Mouse (Mus musculus) neutrophil, adult 5-6 weeks (primary cell): Measurements from ENCODE around the gene Sppl2b. TPM values are rescaled to one million over a fixed set of nuclear protein-coding genes. Genes with fewer than 3 reads are reported as not detected.
A peak's percentile ranks its signal among the peaks of the same experiment; 100 is the strongest.

Source experiments
- ATAC-seq: fragments of 151-379, 151-347 bp; 2 replicates; pipeline ENCODE4 v1.8.0; 2017; ENCODE audit warnings: mild to moderate bottlenecking, moderate TSS enrichment; ENCODE audit not compliant: insufficient number of reproducible peaks, poor library complexity, low FRiP score, severe bottlenecking; ENCODE audit errors: extremely low read depth
- total RNA-seq: library from RNA; stranded (forward); fragments of 200-1000 nt; gene quantifications from 2 replicates; pipeline ENCODE4 v1.2.3, GENCODE M21; 2017

The Sppl2b gene
- total RNA-seq, 1 experiment from 2014 or later: 20.7 TPM

DNA sequence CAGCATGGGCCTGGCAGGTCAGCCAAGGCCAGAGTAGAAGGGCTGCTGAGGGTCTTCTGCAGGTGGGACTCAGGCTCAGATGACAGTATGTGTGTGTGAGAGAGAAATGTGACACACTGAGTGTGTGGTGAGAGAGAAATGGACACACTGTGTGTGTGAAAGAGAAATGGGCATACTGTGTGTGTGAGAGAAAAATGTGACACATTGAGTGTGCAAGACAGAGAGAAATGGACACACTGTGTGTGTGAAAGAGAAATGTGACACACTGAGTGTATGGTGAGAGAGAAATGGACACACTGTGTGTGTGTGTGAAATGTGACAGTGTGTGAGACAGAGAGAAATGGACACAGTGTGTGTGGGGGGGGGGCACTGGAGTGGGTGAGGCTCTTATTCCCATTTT, 56.8 kb downstream of the Sppl2b start:
- no peak for ATAC-seq

DNA sequence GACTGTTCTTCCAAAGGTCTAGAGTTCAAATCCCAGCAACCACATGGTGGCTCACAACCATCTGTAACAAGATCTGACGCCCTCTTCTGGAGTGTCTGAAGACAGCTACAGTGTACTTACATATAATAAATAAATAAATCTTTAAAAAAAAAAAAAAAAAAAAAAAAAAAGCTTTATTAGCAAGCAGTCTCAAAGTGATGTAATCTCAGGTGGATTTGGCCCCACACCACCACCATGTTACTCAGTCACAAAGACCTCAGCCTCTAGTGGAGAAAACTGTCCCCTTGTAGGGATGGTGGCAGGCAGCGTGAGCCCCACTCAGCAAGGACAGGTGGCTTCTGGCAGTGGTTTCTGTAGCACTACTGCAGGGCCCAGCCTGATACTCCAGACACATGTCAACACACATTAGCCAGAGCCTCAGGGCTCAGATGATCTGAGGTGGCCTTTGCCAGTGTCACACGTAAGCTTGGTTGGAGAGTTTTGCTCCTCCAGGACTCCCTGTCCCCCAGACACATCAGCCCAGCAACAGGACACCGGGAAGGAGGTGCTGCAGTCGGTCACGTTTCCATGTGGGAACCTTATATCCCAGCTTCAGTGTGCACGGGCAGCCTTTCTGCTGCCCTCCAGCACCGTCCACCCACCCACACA, 58.4 kb downstream of the Sppl2b start:
- ATAC-seq: no peak

DNA sequence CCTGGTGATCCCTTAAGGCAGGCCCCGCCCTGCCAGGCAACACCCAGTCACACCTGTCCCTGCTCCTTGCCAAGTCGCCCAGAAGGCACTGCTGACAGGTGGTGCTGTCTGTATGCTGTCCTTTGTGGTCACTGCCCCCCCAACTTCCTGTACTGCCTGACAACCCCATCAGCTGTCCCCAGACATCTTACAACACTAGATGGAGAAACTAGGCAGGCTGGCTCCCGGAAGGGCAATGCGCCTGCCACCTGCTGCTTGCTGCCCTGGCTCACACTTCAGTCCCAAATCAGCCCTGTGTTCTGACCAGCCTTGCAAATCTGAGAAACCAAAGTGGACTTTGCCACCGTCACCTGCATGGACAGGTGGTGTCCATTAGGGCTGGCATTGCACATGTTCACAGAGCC, 59.2 kb downstream of the Sppl2b start:
- peak; percentile 10; the same call in 1 of the 2 replicates for ATAC-seq

DNA sequence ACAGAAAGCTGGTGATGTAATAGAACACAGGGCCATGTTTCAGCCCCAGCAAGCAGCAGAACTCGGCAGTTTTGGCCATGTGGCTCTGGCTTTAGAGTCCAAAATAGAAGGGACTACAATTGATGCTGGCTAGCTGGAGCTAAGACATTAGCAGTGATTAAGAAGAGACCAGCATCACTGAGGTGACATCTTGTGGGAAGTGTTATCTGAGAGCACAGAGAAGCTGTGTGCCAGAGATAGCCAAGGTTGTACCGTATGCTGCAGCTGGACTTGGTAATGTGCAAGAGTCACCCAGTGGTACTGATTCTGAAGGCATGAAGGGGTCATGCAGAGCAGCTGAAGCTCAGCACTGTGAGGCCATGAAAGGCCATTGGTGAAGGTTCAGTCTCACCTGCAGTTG, 60.2 kb downstream of the Sppl2b start:
- no peak for ATAC-seq

DNA sequence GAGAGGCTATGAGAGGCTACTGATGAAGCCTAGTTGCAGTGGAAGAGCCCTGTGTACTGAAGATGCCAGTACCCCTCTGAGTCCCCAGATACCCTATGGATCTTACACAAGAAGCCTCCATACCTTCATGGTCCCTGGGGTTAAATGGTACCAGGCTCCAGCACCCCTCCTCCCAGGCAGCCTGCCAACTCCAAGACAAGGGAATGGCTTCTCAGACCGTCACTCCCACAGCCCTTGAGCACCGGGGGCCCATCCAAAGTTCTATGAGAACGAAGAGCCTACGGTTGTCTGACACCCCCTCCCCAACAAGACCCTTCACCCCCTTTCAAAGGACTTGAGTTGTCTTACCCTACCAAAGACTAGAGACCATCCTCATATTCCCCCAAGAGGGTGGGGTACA, 60.7 kb downstream of the Sppl2b start:
- ATAC-seq: no peak

DNA sequence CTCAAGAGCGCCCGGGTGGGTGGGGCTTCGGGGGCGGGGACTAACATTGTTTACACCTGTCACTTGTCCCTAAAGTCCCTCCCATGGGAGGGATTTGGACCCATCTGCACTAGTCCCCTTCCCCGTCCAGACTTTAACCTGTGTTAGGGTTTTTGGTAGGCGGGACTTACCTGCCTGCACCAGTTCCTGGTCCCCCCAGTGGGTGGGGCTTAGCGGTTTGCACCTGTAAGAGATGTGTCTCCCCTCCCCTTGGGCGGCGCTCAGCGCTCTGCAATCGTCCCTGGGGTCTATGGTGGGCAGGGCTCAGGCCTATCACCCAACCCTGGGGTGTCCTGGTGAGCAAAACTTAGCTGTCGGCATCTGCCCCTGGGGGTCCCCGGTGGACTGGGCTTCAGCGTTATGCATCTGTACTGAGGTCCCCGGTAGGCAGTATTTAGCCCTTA, 62.3 kb downstream of the Sppl2b start:
- ATAC-seq: no peak

DNA sequence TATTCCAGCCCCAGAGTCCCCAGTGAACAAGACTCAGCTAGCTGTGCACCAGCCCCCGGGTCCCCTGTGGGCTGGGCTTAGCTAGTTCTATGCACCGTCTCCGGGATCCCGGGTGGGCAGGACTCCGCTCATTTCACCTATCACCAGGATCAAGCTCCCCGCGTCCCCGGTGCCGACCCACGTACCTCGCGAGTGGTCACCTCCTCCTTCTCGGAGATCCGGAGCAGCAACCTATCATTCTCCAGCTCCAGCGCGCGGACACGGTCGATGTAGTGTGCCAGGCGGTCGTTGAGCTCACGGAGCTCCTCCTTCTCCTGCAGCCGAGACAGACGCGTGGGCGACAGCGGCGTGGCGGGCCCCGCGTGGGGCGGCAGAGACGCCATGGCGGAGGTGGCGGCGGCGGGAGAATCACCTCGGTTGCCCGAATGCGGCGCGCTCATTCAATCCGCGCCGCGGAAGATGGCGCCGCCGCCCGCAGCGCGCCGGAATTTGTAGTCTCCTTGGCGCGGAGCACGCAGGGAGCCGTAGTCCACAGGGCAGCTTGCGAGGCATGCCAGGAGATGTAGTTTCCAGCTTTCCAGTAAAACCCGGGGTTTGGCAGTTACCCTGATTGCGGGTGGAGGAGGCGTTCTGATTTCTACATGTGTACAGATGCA, 62.8 kb downstream of the Sppl2b start, which contains the start of gene Lmnb2:
Gene Lmnb2 (minus strand): TSS at position 467 of the 656 bp plus-strand sequence.
- ATAC-seq: peak; percentile 39; the same call in 1 of the 2 replicates

Other genes with a start within 250 kb of the Sppl2b start
- 0.74 and 1.3 TPM in 2 replicates for gene Gm49322, start 249.3 kb upstream of the Sppl2b start, total RNA-seq
- 216 and 221 TPM in 2 replicates for gene Csnk1g2, start 232.4 kb upstream of the Sppl2b start, total RNA-seq
- gene Btbd2, start 198.2 kb upstream of the Sppl2b start, total RNA-seq: 21.4 and 22.8 TPM in 2 replicates
- gene Mknk2, start 177.2 kb upstream of the Sppl2b start, total RNA-seq: 105 and 113 TPM in 2 replicates
- gene Mob3a, start 153.3 kb upstream of the Sppl2b start, total RNA-seq: 171 and 197 TPM in 2 replicates
- gene Izumo4, start 153.1 kb upstream of the Sppl2b start, total RNA-seq: 32.9 and 46.6 TPM in 2 replicates
- gene Ap3d1, start 113.0 kb upstream of the Sppl2b start, total RNA-seq: 142 and 173 TPM in 2 replicates
- 18.0 and 21.4 TPM in 2 replicates for gene Dot1l, start 100.1 kb upstream of the Sppl2b start, total RNA-seq
- gene Sf3a2, start 57.1 kb upstream of the Sppl2b start, total RNA-seq: 15.5 and 20.4 TPM in 2 replicates
- 50.4 and 52.8 TPM in 2 replicates for gene Plekhj1, start 56.6 kb upstream of the Sppl2b start, total RNA-seq
- 0.81 TPM in 1 of 2 replicates, not detected in the other for gene Amh, start 50.0 kb upstream of the Sppl2b start, total RNA-seq
- not detected in 2 replicates for gene Jsrp1, start 41.8 kb upstream of the Sppl2b start, total RNA-seq
- gene Oaz1, start 28.6 kb upstream of the Sppl2b start, total RNA-seq: 227 and 271 TPM in 2 replicates
- not detected in 2 replicates for gene Lingo3, start 11.2 kb upstream of the Sppl2b start, total RNA-seq
- 50.7 and 60.8 TPM in 2 replicates for gene Lsm7, start 66 bp upstream of the Sppl2b start, total RNA-seq
- not detected in 2 replicates for gene Tmprss9, start 16.6 kb downstream of the Sppl2b start, total RNA-seq
- 15.1 and 23.1 TPM in 2 replicates for gene Timm13, start 45.7 kb downstream of the Sppl2b start, total RNA-seq
- 8.0 and 11.8 TPM in 2 replicates for gene Lmnb2, start 63.0 kb downstream of the Sppl2b start, total RNA-seq
- 59.9 and 63.2 TPM in 2 replicates for gene Gadd45b, start 74.8 kb downstream of the Sppl2b start, total RNA-seq
- not detected in 2 replicates for gene Gng7, start 159.7 kb downstream of the Sppl2b start, total RNA-seq
- gene Diras1, start 170.4 kb downstream of the Sppl2b start, total RNA-seq: not detected in 2 replicates
- gene Slc39a3, start 182.2 kb downstream of the Sppl2b start, total RNA-seq: 8.6 and 19.5 TPM in 2 replicates
- 59.2 and 64.5 TPM in 2 replicates for gene Sgta, start 204.9 kb downstream of the Sppl2b start, total RNA-seq
- gene Thop1, start 214.8 kb downstream of the Sppl2b start, total RNA-seq: 1.5 and 4.5 TPM in 2 replicates
- gene Creb3l3, start 243.6 kb downstream of the Sppl2b start, total RNA-seq: 0.23 TPM in 1 of 2 replicates, not detected in the other